Mouse (Mus musculus) Patski (cell line): ENCODE measurements around the gene Tyms. TPM values are rescaled to one million over a fixed set of nuclear protein-coding genes. Genes with fewer than 3 reads are reported as not detected.

ENCODE experiments used
- ATAC-seq: fragments of 100-300 bp; one replicate; pipeline ENCODE4 v1.8.0; 2021
- CTCF ChIA-PET: fragments of 350-600 bp; sonication (Branson Sonifier 250); formaldehyde crosslinking; loops from one replicate; lab custom pipeline; 2022; ENCODE audit warnings: inconsistent platforms; lab: Charles Lee
- POLR2A ChIA-PET: fragments of 350-600 bp; sonication (Branson Sonifier 250); formaldehyde crosslinking; loops from one replicate; lab custom pipeline; 2022; ENCODE audit warnings: antibody characterized with exemption, inconsistent platforms; lab: Charles Lee
- DNase-seq: peaks from one replicate; pipeline ENCODE4 v3.0.0-alpha.2; 2011; ENCODE audit warnings: low read depth, low spot score
- H3K27me3 ChIP-seq: fragments of 371-371 bp; one replicate; pipeline ENCODE4 v1.5.1; 2021
- CTCF ChIP-seq: fragments of 100-300 bp; IDR thresholded peaks from one replicate; pipeline ENCODE4 v1.5.1; 2021
- in situ Hi-C: fragments of 300-500 bp; cut with MboI; formaldehyde crosslinking; loops from 3 replicates; pipeline ENCODE4 v1.11.1; 2018; ENCODE audit warnings: low pct_unique_long_range_greater_than_20kb, mixed read lengths
- polyA plus RNA-seq: library from polyadenylated mRNA; unstranded; gene quantifications from one replicate; pipeline ENCODE4 v1.2.3, GENCODE M21; 2021

Gene Tyms
- polyA plus RNA-seq, 1 experiment from 2014 or later = 94.3 TPM

GRCm38 (mm10) chr5:30111771-30112170, 38.4 kb upstream of the Tyms start:
- ATAC-seq = no peak
- no peaks in the 10 kb centered on the region for H3K27me3 ChIP-seq

GRCm38 (mm10) chr5:30111126-30111525, 37.7 kb upstream of the Tyms start:
- no peak for ATAC-seq
- in situ Hi-C loops = loop anchor here (10.0 kb wide), 1 partner anchor 286 kb away; no protein-coding TSS in a partner anchor
- POLR2A ChIA-PET = no interaction called here
- H3K27me3 ChIP-seq = no peaks in the 10 kb centered on the region
- TF ChIP-seq CTCF = no peak
- DNase-seq = no peak
- CTCF ChIA-PET = no interaction called here

More at GRCm38 (mm10) chr5:30111771-30112170, 38.4 kb upstream of the Tyms start:
- DNase-seq = no peak
- ChIA-PET CTCF (no interaction called here), POLR2A (no interaction called here)
- in situ Hi-C loops = loop anchor here (10.0 kb wide), 1 partner anchor 287 kb away; no protein-coding TSS in a partner anchor
- no peak for TF ChIP-seq CTCF

GRCm38 (mm10) chr5:30110371-30111060, 37.1 kb upstream of the Tyms start:
- in situ Hi-C loops = loop anchor here (10.0 kb wide), 1 partner anchor 286 kb away; no protein-coding TSS in a partner anchor
- no peak for TF ChIP-seq CTCF
- ATAC-seq (no peak), DNase-seq (no peak)
- peaks cover 2% of the 10 kb centered on the region for H3K27me3 ChIP-seq
- ChIA-PET POLR2A (no interaction called here), CTCF (no interaction called here)

- TF ChIP-seq CTCF = no peak
- ChIA-PET POLR2A (no interaction called here), CTCF (no interaction called here)
- in situ Hi-C loops = loop anchor here (10.0 kb wide), 1 partner anchor 285 kb away; no protein-coding TSS in a partner anchor
- H3K27me3 ChIP-seq = peaks cover 5% of the 10 kb centered on the region
- ATAC-seq (no peak), DNase-seq (no peak)
Observed at GRCm38 (mm10) chr5:30109899-30110298, 36.5 kb upstream of the Tyms start.

- H3K27me3 ChIP-seq = peaks cover 13% of the 10 kb centered on the region
Observed at GRCm38 (mm10) chr5:30108233-30108632, 34.8 kb upstream of the Tyms start.

GRCm38 (mm10) chr5:30107611-30108041, 34.2 kb upstream of the Tyms start:
- ChIA-PET CTCF (interaction anchor here (2.2 kb wide), 1 partner anchor 18 kb away, joined by 7 read pairs; no protein-coding TSS in a partner anchor), POLR2A (no interaction called here)
- no peak for TF ChIP-seq CTCF
- peaks cover 13% of the 10 kb centered on the region for H3K27me3 ChIP-seq
- ATAC-seq = no peak
- no peak for DNase-seq
- in situ Hi-C loops = no loop called here

More at GRCm38 (mm10) chr5:30108233-30108632, 34.8 kb upstream of the Tyms start:
- TF ChIP-seq CTCF = no peak
- no peak for ATAC-seq
- in situ Hi-C loops = no loop called here
- POLR2A ChIA-PET = no interaction called here
- no peak for DNase-seq
- CTCF ChIA-PET = interaction anchor here (2.2 kb wide), 1 partner anchor 17 kb away, joined by 7 read pairs; no protein-coding TSS in a partner anchor

- CTCF ChIA-PET = interaction anchor here (2.2 kb wide), 1 partner anchor 18 kb away, joined by 7 read pairs; no protein-coding TSS in a partner anchor
- H3K27me3 ChIP-seq = peaks cover 13% of the 10 kb centered on the region
- ATAC-seq = no peak
- DNase-seq = no peak
- in situ Hi-C loops = no loop called here
- POLR2A ChIA-PET = no interaction called here
- TF ChIP-seq CTCF = no peak
Observed at GRCm38 (mm10) chr5:30107186-30107585, 33.8 kb upstream of the Tyms start.

GRCm38 (mm10) chr5:30106756-30107155, 33.3 kb upstream of the Tyms start:
- ATAC-seq (no peak), DNase-seq (no peak)
- POLR2A ChIA-PET = no interaction called here
- CTCF ChIA-PET = interaction anchor here (2.2 kb wide), 1 partner anchor 19 kb away, joined by 7 read pairs; no protein-coding TSS in a partner anchor
- H3K27me3 ChIP-seq = peaks cover 13% of the 10 kb centered on the region
- in situ Hi-C loops = no loop called here
- no peak for TF ChIP-seq CTCF

- ChIA-PET POLR2A (no interaction called here), CTCF (no interaction called here)
- peaks cover 13% of the 10 kb centered on the region for H3K27me3 ChIP-seq
- ATAC-seq (no peak), DNase-seq (no peak)
- no peak for TF ChIP-seq CTCF
- in situ Hi-C loops = no loop called here
Observed at GRCm38 (mm10) chr5:30105668-30106300, 32.4 kb upstream of the Tyms start, which contains the start of gene 3110082J24Rik. Gene 3110082J24Rik, minus strand, starts transcription at chr5:30106086.

GRCm38 (mm10) chr5:30104841-30105667, 31.6 kb upstream of the Tyms start, which contains the start of gene Garem2:
Gene Garem2, plus strand, starts transcription at chr5:30105161.
- ChIA-PET POLR2A (no interaction called here), CTCF (interaction anchor here (1.0 kb wide), 1 partner anchor 56 kb away, joined by 3 read pairs; no protein-coding TSS in a partner anchor)
- H3K27me3 ChIP-seq = peaks cover 13% of the 10 kb centered on the region
- in situ Hi-C loops = no loop called here
- DNase-seq (no peak), ATAC-seq (no peak)
- TF ChIP-seq CTCF = no peak
